Mouse (Mus musculus) mouse trophoblast stem cell (cell line): Measurements from ENCODE around the gene Olfr1404.
"Not testable (repeated sequence)": the region's sequence is repeated elsewhere in the genome, so short reads cannot be mapped to it uniquely, and the experiment has no call there.

ENCODE experiments used
- in situ Hi-C, 2 experiments: fragments of 300-500 bp; cut with MseI, MboI; formaldehyde crosslinking; loops; 2 replicates in 1 of 2; 3 replicates in 1 of 2; pipeline ENCODE4 v1.15.1; 2025

The Olfr1404 gene

GRCm38 (mm10) chr1:173212092-173212491 is at the start of gene Olfr1404:
Gene Olfr1404, plus strand, starts transcription at chr1:173212392.
- in situ Hi-C loops, result no loop called here

GRCm38 (mm10) chr1:173174154-173174842 is 37.9 kb upstream of the Olfr1404 start:
- in situ Hi-C loops, result no loop called here

- in situ Hi-C loops, result no loop called here
Observed at GRCm38 (mm10) chr1:173190540-173190939, 21.7 kb upstream of the Olfr1404 start, which contains the start of gene Olfr1406. Gene Olfr1406, minus strand, starts transcription at chr1:173190640.

GRCm38 (mm10) chr1:173192059-173192458 is 20.1 kb upstream of the Olfr1404 start:
- in situ Hi-C loops, result no loop called here

GRCm38 (mm10) chr1:173196359-173196758 is 15.8 kb upstream of the Olfr1404 start:
- in situ Hi-C loops, result no loop called here

GRCm38 (mm10) chr1:173197508-173197907 is 14.7 kb upstream of the Olfr1404 start, which contains the start of gene Olfr218:
Gene Olfr218, plus strand, starts transcription at chr1:173197808.
- in situ Hi-C loops, result no loop called here

GRCm38 (mm10) chr1:173216481-173216880 is 4.3 kb downstream of the Olfr1404 start:
- in situ Hi-C loops, result no loop called here

- in situ Hi-C loops, result no loop called here
Observed at GRCm38 (mm10) chr1:173227081-173227480, 14.9 kb downstream of the Olfr1404 start, which contains the start of gene Fcer1a. Gene Fcer1a, minus strand, starts transcription at chr1:173227214.

- in situ Hi-C loops, result not testable (repeated sequence)
Observed at GRCm38 (mm10) chr1:173237004-173237403, 24.8 kb downstream of the Olfr1404 start.

- in situ Hi-C loops, result no loop called here
Observed at GRCm38 (mm10) chr1:173249888-173250287, 37.7 kb downstream of the Olfr1404 start.

GRCm38 (mm10) chr1:173265701-173266100 is 53.5 kb downstream of the Olfr1404 start, which contains the start of gene Olfr418:
Gene Olfr418, plus strand, starts transcription at chr1:173266001.
- in situ Hi-C loops, result no loop called here
